In genomic region chr10:60245041-60245440, GRCm38 (mm10) we compare ENCODE assay signal across 7 mouse cellular contexts. TPM values are rescaled to one million over a fixed set of nuclear protein-coding genes. Genes with fewer than 3 reads are reported as not detected.
DNase-seq lines count a peak whose midpoint lies in the region; ATAC-seq and TF ChIP-seq lines count a peak whose summit lies in the region.

No protein-coding gene starts in this region.

- 2% methylated on average over 8 of the region's 8 CpGs for WGBS in kidney, adult 2 months
- 4% methylated on average over 8 of the region's 8 CpGs for WGBS in limb, embryonic 11.5 days
- under 1% methylated on average over 8 of the region's 8 CpGs for WGBS in midbrain, embryonic 15.5 days

- no peaks in the 10 kb centered on the region for H3K36me3 ChIP-seq in kidney, adult 2 months (ENCODE audit: control insufficient read depth, insufficient read depth, low read length)
- H3K36me3 ChIP-seq in limb, embryonic 11.5 days (ENCODE audit: control insufficient read depth, insufficient read depth, low read length), result no peaks in the 10 kb centered on the region
- no peaks in the 10 kb centered on the region for H3K36me3 ChIP-seq in midbrain, embryonic 15.5 days (replicated peaks)

- H3K27ac ChIP-seq in kidney, adult 2 months (ENCODE audit: insufficient read depth, low read depth, low read length), result no peak overlapping the region
- no peak overlapping the region for H3K27ac ChIP-seq in limb, embryonic 11.5 days (replicated peaks; ENCODE audit: low read depth, low read length)
- no peak overlapping the region for H3K27ac ChIP-seq in midbrain, embryonic 15.5 days

- H3K9ac ChIP-seq in limb, embryonic 11.5 days (ENCODE audit: low read length), result no peak overlapping the region
- H3K9ac ChIP-seq in midbrain, embryonic 15.5 days, result no peak overlapping the region

- TF ChIP-seq CTCF in kidney, adult 2 months (conservative IDR thresholded peaks at IDR 0.05; ENCODE audit: insufficient read depth, insufficient read length, low read depth, low read length), result peak; percentile 100

- no peak for TF ChIP-seq POLR2A in kidney, adult 2 months (IDR thresholded peaks at IDR 0.05; ENCODE audit: low read depth, low read length)

- H3K4me3 ChIP-seq in kidney, adult 2 months (ENCODE audit: insufficient read depth, low read depth, low read length), result no peak overlapping the region
- H3K4me3 ChIP-seq in limb, embryonic 11.5 days (ENCODE audit: low read depth, low read length), result no peak overlapping the region
- H3K4me3 ChIP-seq in midbrain, embryonic 15.5 days, result no peak overlapping the region

- H3K9me3 ChIP-seq in limb, embryonic 11.5 days (ENCODE audit: control insufficient read depth, low read length), result no peaks in the 10 kb centered on the region
- no peaks in the 10 kb centered on the region for H3K9me3 ChIP-seq in midbrain, embryonic 15.5 days

- DNase-seq in adrenal gland, adult 8-10 months, result peak; percentile 78
- DNase-seq in embryo, embryonic 9.5 days (ENCODE audit: extremely low spot score), result peak; percentile 86
- peak; percentile 97 for DNase-seq in heart, adult 11 months
- DNase-seq in kidney, adult 2 months, result peak; percentile 95
- DNase-seq in limb, embryonic 11.5 days (ENCODE audit: low spot score), result peak; percentile 96
- DNase-seq in spleen, adult 18-20 months, result peak; percentile 77 to 93

- ATAC-seq in limb, embryonic 11.5 days (ENCODE audit: insufficient number of reproducible peaks, low FRiP score, low TSS enrichment, low read depth), result no peak
- peak; percentile 78 for ATAC-seq in midbrain, embryonic 15.5 days (replicated peaks)

- no peak overlapping the region for H3K4me2 ChIP-seq in limb, embryonic 11.5 days (ENCODE audit: low read depth, severe bottlenecking)
- H3K4me2 ChIP-seq in midbrain, embryonic 15.5 days, result no peak overlapping the region

- no peaks in the 10 kb centered on the region for H3K27me3 ChIP-seq in kidney, adult 2 months (replicated peaks; ENCODE audit: control insufficient read depth, insufficient read depth, low read length)
- no peaks in the 10 kb centered on the region for H3K27me3 ChIP-seq in limb, embryonic 11.5 days (ENCODE audit: control insufficient read depth, insufficient read depth, low read length)
- no peaks in the 10 kb centered on the region for H3K27me3 ChIP-seq in midbrain, embryonic 15.5 days (replicated peaks)

- peaks cover 3% of the 10 kb centered on the region; the same call in 1 of the 2 replicates for H3K4me1 ChIP-seq in kidney, adult 2 months (ENCODE audit: control insufficient read depth, insufficient read depth, low read length)
- H3K4me1 ChIP-seq in limb, embryonic 11.5 days (ENCODE audit: control insufficient read depth, insufficient read depth, low read length), result no peaks in the 10 kb centered on the region
- H3K4me1 ChIP-seq in midbrain, embryonic 15.5 days, result no peaks in the 10 kb centered on the region

RNA-seq across cellular contexts. Expression of gene Chst3, which starts 26.0 kb away (rescaled TPM):
- total RNA-seq in adrenal gland, adult 8-10 months (2022), result under 1 TPM; 0.70 to 1.00 (median 0.91) TPM
- 3.6 and 4.3 TPM in 2 replicates for polyA plus RNA-seq in kidney, adult 2 months (2012; rRNA removed)
- polyA plus RNA-seq in limb, embryonic 11.5 days (2014; fragmentation: Nextera tagmentation; extraction: Ambion mirVana), result 1.3 and 2.0 TPM in 2 replicates
- 1.1 and 1.6 TPM in 2 replicates for polyA plus RNA-seq in midbrain, embryonic 15.5 days (2015; fragmentation: Nextera tagmentation; extraction: Ambion mirVana)

RNA-seq across cellular contexts. Expression of gene Psap, which starts 32.4 kb away (rescaled TPM):
- total RNA-seq in adrenal gland, adult 8-10 months (2022), result 1,000 to 10,000 TPM; 1,117 to 1,520 (median 1,260) TPM
- 1,603 and 1,750 TPM in 2 replicates for polyA plus RNA-seq in kidney, adult 2 months (2012; rRNA removed)
- polyA plus RNA-seq in limb, embryonic 11.5 days (2014; fragmentation: Nextera tagmentation; extraction: Ambion mirVana), result 50.6 and 54.8 TPM in 2 replicates
- polyA plus RNA-seq in midbrain, embryonic 15.5 days (2015; fragmentation: Nextera tagmentation; extraction: Ambion mirVana), result 169 and 192 TPM in 2 replicates
